Mouse (Mus musculus) thymus, adult 2 months (tissue): ENCODE results near the gene AW551984. TPM values are rescaled to one million over a fixed set of nuclear protein-coding genes. Genes with fewer than 3 reads are reported as not detected.

Experiments
- DNase-seq: peaks from one replicate; pipeline ENCODE4 v3.0.0; 2021
- H3K27ac ChIP-seq: fragments of 200-500 bp; 2 replicates; pipeline ENCODE4 v1.5.1; 2012; ENCODE audit warnings: low read length, control low read depth; ENCODE audit not compliant: control insufficient read depth, insufficient read depth
- H3K27me3 ChIP-seq: fragments of 200-500 bp; 2 replicates; pipeline ENCODE4 v1.6.1; 2012; ENCODE audit warnings: mild to moderate bottlenecking, low read length, moderate library complexity, mixed read lengths; ENCODE audit not compliant: control insufficient read depth, insufficient read depth
- H3K36me3 ChIP-seq: fragments of 200-500 bp; 2 replicates; pipeline ENCODE4 v1.6.1; 2012; ENCODE audit warnings: mild to moderate bottlenecking, low read length, moderate library complexity; ENCODE audit not compliant: control insufficient read depth, insufficient read depth
- H3K4me1 ChIP-seq: fragments of 200-500 bp; replicated peaks from 2 replicates; pipeline ENCODE4 v1.6.1; 2012; ENCODE audit warnings: low read length; ENCODE audit not compliant: control insufficient read depth, insufficient read depth
- H3K4me3 ChIP-seq: fragments of 200-500 bp; 2 replicates; pipeline ENCODE4 v1.5.1; 2012; ENCODE audit warnings: mild to moderate bottlenecking, low read length, control low read depth, moderate library complexity; ENCODE audit not compliant: control insufficient read depth, insufficient read depth
- CTCF ChIP-seq: fragments of 200-500 bp; IDR thresholded peaks from 2 replicates; pipeline ENCODE4 v1.5.1; 2012; ENCODE audit warnings: mild to moderate bottlenecking, control low read depth, low read length, moderate library complexity, borderline replicate concordance; ENCODE audit not compliant: control insufficient read depth, poor library complexity, insufficient read depth; ENCODE audit errors: extremely low read depth
- POLR2A ChIP-seq: fragments of 200-500 bp; IDR thresholded peaks from 2 replicates; pipeline ENCODE4 v1.6.1; 2012; ENCODE audit warnings: mild to moderate bottlenecking, low read length, control low read depth, moderate library complexity; ENCODE audit not compliant: control insufficient read depth, poor library complexity, insufficient read depth; ENCODE audit errors: extremely low read depth
- WGBS: fragments of 180-500 bp; shearing (Covaris S2); methylation state at CpG from one replicate; pipeline ENCODE4 v1.1.7; 2018; 5-methylcytosine and 5-hydroxymethylcytosine counted together
- polyA plus RNA-seq: library from polyadenylated mRNA; depleted of rRNA; stranded (reverse); fragments of >200 nt; gene quantifications from 2 replicates; pipeline ENCODE4 v1.2.3, GENCODE M21; 2012; rRNA removed

AW551984 gene
- polyA plus RNA-seq: 0.63 and 1.1 TPM in 2 replicates

DNA sequence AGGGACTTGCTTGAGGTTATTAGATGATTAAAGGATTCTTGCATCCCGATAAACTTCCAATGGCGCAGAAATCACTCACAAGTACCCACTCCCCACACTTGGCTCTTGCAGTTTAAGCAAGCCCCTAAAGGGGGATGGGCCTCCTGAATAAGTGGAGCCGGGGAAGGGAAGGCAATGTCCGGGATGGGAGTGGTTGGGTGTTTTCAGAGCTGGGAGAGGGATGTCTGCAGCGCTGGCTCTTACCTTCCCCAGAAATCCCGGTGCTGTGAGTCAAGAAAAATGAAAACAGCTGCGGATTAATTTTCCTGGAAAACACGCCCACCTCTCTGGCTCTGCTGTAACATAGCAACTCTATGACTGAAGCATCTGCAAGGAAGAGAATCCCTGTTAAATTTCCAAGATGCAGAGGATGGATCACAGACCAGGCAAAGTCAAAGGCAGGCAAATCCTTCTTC, at the start of gene AW551984:
AW551984 (minus strand) TSS at position 405 of the 455 bp plus-strand sequence.
- no peak for DNase-seq

GRCm38 (mm10) chr9:39647382-39647781, 43.2 kb upstream of the AW551984 start:
- TF ChIP-seq CTCF: no peak
- no peak for TF ChIP-seq POLR2A
- Histone ChIP-seq H3K36me3 (no peaks in the 10 kb centered on the region), H3K27me3 (no peaks in the 10 kb centered on the region), H3K4me3 (no peak overlapping the region), H3K4me1 (no peaks in the 10 kb centered on the region), H3K27ac (no peak overlapping the region)
- 92% methylated on average over 4 of the region's 4 CpGs for WGBS
- no peak for DNase-seq

More for the DNA sequence above, at the start of gene AW551984:
- whole genome bisulfite sequencing: 7% methylated on average over 8 of the region's 8 CpGs
- H3K27ac ChIP-seq: no peak within 1 kb of the TSS
- H3K4me1 ChIP-seq: no peaks in the 10 kb centered on the region
- no peak within 1 kb of the TSS for H3K4me3 ChIP-seq
- no peaks in the 10 kb centered on the region for H3K27me3 ChIP-seq
- no peaks in the 10 kb centered on the region for H3K36me3 ChIP-seq
- TF ChIP-seq CTCF (no peak), POLR2A (no peak)

DNA sequence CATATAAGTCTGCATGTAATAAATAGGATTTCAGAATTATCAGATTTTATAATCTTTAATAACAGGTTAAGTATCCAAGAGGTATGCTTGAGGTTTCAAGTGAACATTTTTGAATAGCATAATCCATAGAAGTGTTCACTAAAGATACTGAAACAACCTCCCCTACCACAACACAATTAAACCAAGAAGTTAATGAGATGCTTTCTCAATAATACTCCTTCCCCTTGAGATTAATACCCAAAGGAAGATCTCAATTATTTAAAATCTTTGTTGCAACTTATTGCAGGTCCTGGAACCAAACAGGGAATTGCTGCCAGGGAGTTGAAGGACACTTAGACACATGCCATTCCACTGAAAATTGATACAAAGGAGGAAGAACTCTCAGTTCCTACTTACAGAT, 40.6 kb upstream of the AW551984 start, which contains the start of gene Olfr961:
Olfr961 (plus strand) TSS at position 301 of the 400 bp plus-strand sequence.
- H3K27me3 ChIP-seq: no peaks in the 10 kb centered on the region
- no peak for DNase-seq
- no peak within 1 kb of the TSS for H3K27ac ChIP-seq
- no peaks in the 10 kb centered on the region for H3K4me1 ChIP-seq
- TF ChIP-seq CTCF (no peak), POLR2A (no peak)
- H3K36me3 ChIP-seq: no peaks in the 10 kb centered on the region
- no peak within 1 kb of the TSS for H3K4me3 ChIP-seq

GRCm38 (mm10) chr9:39633913-39634594, 29.9 kb upstream of the AW551984 start:
- no peak for TF ChIP-seq POLR2A
- Histone ChIP-seq H3K4me1 (no peaks in the 10 kb centered on the region), H3K36me3 (no peaks in the 10 kb centered on the region), H3K27ac (no peak overlapping the region), H3K27me3 (no peaks in the 10 kb centered on the region), H3K4me3 (no peak overlapping the region)
- WGBS: 7% methylated on average over 4 of the region's 4 CpGs
- no peak for DNase-seq

DNA sequence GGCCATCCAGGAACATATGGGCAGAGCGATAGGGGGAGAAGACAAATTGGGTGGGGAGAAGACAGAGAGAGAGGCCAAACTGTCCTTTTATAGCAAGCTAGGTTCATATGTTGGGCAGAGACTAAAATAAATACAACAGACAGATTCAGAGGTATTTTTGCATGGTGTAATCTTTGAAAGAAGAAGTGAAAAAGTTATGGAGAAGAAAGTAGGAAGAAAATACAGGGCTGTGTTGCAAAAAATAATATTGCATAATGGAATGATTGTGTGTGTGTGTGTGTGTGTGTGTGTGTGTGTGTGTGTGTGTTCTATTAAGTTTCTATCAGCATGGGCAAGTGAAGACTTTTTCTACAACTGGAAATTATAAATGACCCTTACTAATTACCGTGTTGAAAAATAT, 24.9 kb upstream of the AW551984 start:
- H3K27me3 ChIP-seq: no peaks in the 10 kb centered on the region
- H3K4me1 ChIP-seq: no peaks in the 10 kb centered on the region
- H3K4me3 ChIP-seq: no peak overlapping the region
- WGBS: 95% methylated on average over 2 of the region's 2 CpGs
- TF ChIP-seq CTCF (no peak), POLR2A (no peak)
- no peaks in the 10 kb centered on the region for H3K36me3 ChIP-seq
- no peak for DNase-seq
- H3K27ac ChIP-seq: no peak overlapping the region

DNA sequence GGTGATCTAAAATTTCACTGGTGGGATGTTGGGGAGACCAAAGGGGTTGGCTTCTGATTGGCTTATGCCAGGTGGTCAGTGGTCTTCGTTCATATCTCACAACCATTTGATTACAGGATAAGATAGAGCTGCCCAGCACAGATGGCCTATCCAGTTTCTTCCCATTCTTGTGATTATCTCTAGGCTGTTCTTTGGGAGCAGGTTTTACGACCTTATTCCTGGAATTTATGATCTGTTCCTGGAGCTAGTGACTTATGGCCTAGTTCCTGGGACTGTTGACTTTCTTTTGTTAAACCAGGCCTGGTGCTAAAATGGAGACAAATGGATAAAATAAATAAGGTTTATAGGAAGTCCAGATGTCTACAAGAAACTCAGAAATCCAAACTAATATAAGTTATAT, 20.5 kb upstream of the AW551984 start:
- TF ChIP-seq POLR2A: no peak
- TF ChIP-seq CTCF: no peak
- Histone ChIP-seq H3K27ac (no peak overlapping the region), H3K27me3 (no peaks in the 10 kb centered on the region), H3K36me3 (no peaks in the 10 kb centered on the region), H3K4me3 (no peak overlapping the region), H3K4me1 (no peaks in the 10 kb centered on the region)
- WGBS: 62% methylated on average over 2 of the region's 2 CpGs
- DNase-seq: no peak

DNA sequence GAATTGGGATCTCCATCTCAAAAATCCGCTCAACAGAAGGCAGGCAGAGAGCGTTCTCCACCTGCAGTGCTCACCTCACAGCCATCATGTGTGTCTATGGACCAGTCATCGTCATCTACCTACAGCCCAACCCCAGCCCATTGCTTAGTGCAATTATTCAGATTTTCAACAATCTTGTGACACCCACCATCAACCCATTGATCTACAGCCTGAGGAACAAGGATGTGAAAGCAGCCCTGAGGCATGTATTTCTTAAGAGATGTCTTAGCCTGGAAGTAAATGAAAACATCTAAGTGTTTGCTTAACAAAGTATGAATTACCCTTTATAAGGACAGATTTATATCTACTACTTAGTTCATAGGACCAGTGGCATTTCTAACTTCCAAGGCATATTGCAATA, 19.6 kb upstream of the AW551984 start:
- TF ChIP-seq CTCF (no peak), POLR2A (no peak)
- H3K36me3 ChIP-seq: no peaks in the 10 kb centered on the region
- no peak overlapping the region for H3K4me3 ChIP-seq
- no peak for DNase-seq
- WGBS: 87% methylated on average over 3 of the region's 3 CpGs
- H3K27ac ChIP-seq: no peak overlapping the region
- H3K4me1 ChIP-seq: no peaks in the 10 kb centered on the region
- no peaks in the 10 kb centered on the region for H3K27me3 ChIP-seq

DNA sequence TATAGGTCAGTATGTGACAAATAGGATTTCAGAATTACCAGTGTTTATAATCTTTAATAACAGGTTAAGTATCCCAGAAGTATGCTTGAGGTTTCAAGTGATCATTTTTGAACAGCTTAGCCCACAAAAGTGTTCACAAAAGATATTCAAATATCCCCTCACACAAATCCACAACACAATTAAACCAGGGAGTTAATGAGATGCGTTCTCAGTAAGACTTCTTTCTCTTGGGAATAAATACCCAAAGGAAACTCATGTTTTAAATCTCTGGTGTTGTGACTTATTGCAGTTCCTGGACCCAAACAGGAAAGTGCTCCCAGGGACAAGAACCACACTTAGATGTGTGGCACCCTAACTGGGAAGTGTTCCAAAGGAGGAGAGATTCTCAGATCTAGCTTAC, 16.9 kb upstream of the AW551984 start, which contains the start of gene Olfr960:
Olfr960 (plus strand) TSS at position 301 of the 400 bp plus-strand sequence.
- DNase-seq: no peak
- 80% methylated on average over 1 of the region's 1 CpGs for WGBS
- H3K27me3 ChIP-seq: no peaks in the 10 kb centered on the region
- H3K4me3 ChIP-seq: no peak within 1 kb of the TSS
- no peaks in the 10 kb centered on the region for H3K4me1 ChIP-seq
- no peak for TF ChIP-seq CTCF
- no peak for TF ChIP-seq POLR2A
- H3K27ac ChIP-seq: no peak within 1 kb of the TSS
- H3K36me3 ChIP-seq: no peaks in the 10 kb centered on the region
